In genomic region chr5:114640809-114641208, GRCm38 (mm10) we compare ENCODE assay signal across 14 mouse cellular contexts.
DNase-seq lines count a peak whose midpoint lies in the region.
"Had no signal": no experiment of that assay in that cellular context is flagged by ENCODE, and none has a peak within 500 bp of the region (broad histone marks: within the 10 kb centered on the region; RNA-seq: fewer than 3 reads in every experiment).

No protein-coding gene starts in this region.

- peak; percentile 60 to 68 for DNase-seq in cerebellum, postnatal 10 days
- no peak for DNase-seq in cerebellum, adult 8-10 months
- peak; percentile 47 to 52 for DNase-seq in cerebellum, postnatal 14 days
- no peak for DNase-seq in cerebellum, adult 9-10 months
- DNase-seq: adrenal gland, adult 2 months; adrenal gland, adult 8-10 months; adrenal gland, postnatal 10 days; adrenal gland, postnatal 14 days; adrenal gland, postnatal 25 days; adrenal gland, postnatal 36 days; B cell, adult 2 months; cerebellum, adult 11 months; cerebellum, adult 11-12 months; cerebellum, adult 18-20 months had no signal

Comparison
In these comparisons a context has a peak if more than half of its experiments do, and no peak if none do; other contexts are left out.
1. DNase-seq: peak in cerebellum, postnatal 10 days (2 of 2) and cerebellum, postnatal 14 days (2 of 2); none in cerebellum, adult 8-10 months (single experiment) and cerebellum, adult 9-10 months (single experiment).